Mouse (Mus musculus) macrophage (primary cell): ENCODE measurements around the gene Olfr1371. TPM values are rescaled to one million over a fixed set of nuclear protein-coding genes. Genes with fewer than 3 reads are reported as not detected.
"Not testable (repeated sequence)": the region's sequence is repeated elsewhere in the genome, so short reads cannot be mapped to it uniquely, and the experiment has no call there.

ENCODE experiments used
- H3K27ac ChIP-seq: fragments of 350-480 bp; formaldehyde crosslinking; 2 replicates; pipeline ENCODE4 v1.9.0; 2021
- H3K36me3 ChIP-seq: fragments of 350-480 bp; formaldehyde crosslinking; 2 replicates; pipeline ENCODE4 v1.9.0; 2021; ENCODE audit errors: inconsistent target
- H3K4me3 ChIP-seq: fragments of 350-480 bp; formaldehyde crosslinking; 2 replicates; pipeline ENCODE4 v1.9.0; 2021; ENCODE audit errors: inconsistent target
- H3K79me2 ChIP-seq: fragments of 350-480 bp; formaldehyde crosslinking; 2 replicates; pipeline ENCODE4 v1.9.0; 2021; ENCODE audit errors: inconsistent target
- WGBS: methylation state at CpG from one replicate; pipeline ENCODE4 v1.1.7; 2026; ENCODE audit warnings: inconsistent platforms; ENCODE audit not compliant: missing documents; 5-methylcytosine and 5-hydroxymethylcytosine counted together
- polyA plus RNA-seq: library from polyadenylated mRNA; stranded (reverse); fragments of 250-400 nt; gene quantifications from 3 replicates; pipeline ENCODE4 v1.2.4, GENCODE M21; 2018; ENCODE audit warnings: inconsistent platforms

Gene Olfr1371
- polyA plus RNA-seq, 1 experiment from 2014 or later: not detected

GRCm38 (mm10) chr11:52231606-52232541, 18.1 kb upstream of the Olfr1371 start, which contains the start of gene Skp1a:
Gene Skp1a (plus strand): TSS chr11:52231995.
- peaks cover 49% of the 10 kb centered on the region for H3K79me2 ChIP-seq
- no peaks in the 10 kb centered on the region for H3K36me3 ChIP-seq
- peak within 1 kb of the TSS; percentile 90 for H3K27ac ChIP-seq
- 1% methylated on average over 80 of the region's 87 CpGs for WGBS
- H3K4me3 ChIP-seq: peak within 1 kb of the TSS; percentile 56

DNA sequence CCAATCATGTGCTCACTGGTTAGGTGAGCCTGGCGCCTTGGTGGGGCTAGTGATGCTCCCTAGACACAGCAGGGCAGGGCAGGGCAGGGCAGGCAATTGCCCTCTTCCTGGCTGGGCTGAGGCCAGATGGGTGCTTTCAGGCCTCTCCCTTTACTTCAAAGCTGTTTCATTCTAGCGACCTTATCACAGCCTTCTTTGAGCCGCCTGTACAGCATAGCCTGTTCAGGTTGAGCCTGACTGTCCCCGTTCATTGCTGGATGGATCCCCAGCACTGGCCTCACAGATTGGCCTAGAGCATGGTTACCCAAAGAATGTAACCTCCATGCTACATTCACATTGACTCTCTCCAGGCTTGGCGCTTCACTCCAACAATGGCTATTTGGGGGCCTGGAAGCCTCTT, 16.9 kb upstream of the Olfr1371 start:
- Histone ChIP-seq H3K79me2 (peaks cover 37% of the 10 kb centered on the region), H3K36me3 (no peaks in the 10 kb centered on the region), H3K27ac (no peak overlapping the region), H3K4me3 (no peak overlapping the region)
- 87% methylated on average over 5 of the region's 5 CpGs for WGBS

- no peaks in the 10 kb centered on the region for H3K36me3 ChIP-seq
- no peak overlapping the region for H3K27ac ChIP-seq
- peaks cover 19% of the 10 kb centered on the region for H3K79me2 ChIP-seq
- 96% methylated on average over 7 of the region's 7 CpGs for WGBS
- H3K4me3 ChIP-seq: no peak overlapping the region
These were observed 15.1 kb upstream of the Olfr1371 start for GRCm38 (mm10) chr11:52228722-52229448.

DNA sequence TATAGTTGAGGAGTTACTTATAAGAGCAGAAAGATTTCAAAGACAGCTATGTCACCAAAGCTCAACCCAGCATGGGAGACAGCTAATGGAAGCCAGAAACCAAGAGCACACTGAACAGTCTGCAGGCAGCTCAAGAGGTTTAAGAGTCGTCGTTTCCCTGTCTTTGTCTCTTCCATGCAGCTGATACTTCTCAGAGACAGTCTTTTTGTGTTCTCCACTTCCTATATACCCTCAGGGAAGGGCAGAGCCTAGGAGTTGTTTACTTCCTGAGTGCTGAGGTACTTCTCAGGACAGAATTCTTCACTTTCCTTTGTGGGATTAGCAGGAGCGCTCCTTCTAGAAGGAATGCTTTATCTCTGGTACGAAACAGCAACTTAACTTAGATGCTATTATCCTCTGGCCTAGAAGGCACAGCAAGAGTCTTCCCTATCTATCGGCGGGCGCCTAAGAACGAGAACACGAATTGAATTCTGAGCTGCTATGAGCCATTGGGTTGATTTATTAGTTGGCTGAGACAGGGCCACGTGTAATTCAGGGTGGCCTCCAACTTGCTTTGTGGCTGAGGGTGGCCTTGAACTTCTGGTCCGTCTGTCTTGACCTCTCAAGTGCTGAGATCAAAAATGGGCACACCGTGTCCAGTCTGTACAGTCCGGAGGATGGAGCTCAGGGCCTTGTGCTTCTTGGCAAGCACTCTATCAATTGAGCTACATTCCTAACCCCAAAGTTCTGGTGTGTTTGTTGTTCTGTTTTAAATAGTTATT, 13.9 kb upstream of the Olfr1371 start:
- H3K4me3 ChIP-seq: no peak overlapping the region
- no peak overlapping the region for H3K27ac ChIP-seq
- H3K36me3 ChIP-seq: no peaks in the 10 kb centered on the region
- peaks cover 7% of the 10 kb centered on the region for H3K79me2 ChIP-seq
- WGBS: 90% methylated on average over 13 of the region's 13 CpGs

- no peak overlapping the region for H3K4me3 ChIP-seq
- peaks cover under 1% of the 10 kb centered on the region; the same call in 1 of the 2 replicates for H3K79me2 ChIP-seq
- no peak overlapping the region for H3K27ac ChIP-seq
- no peaks in the 10 kb centered on the region for H3K36me3 ChIP-seq
- 90% methylated on average over 3 of the region's 3 CpGs for WGBS
These were observed 13.3 kb upstream of the Olfr1371 start for GRCm38 (mm10) chr11:52227053-52227452.

- Histone ChIP-seq H3K36me3 (no peaks in the 10 kb centered on the region), H3K79me2 (no peaks in the 10 kb centered on the region), H3K4me3 (no peak overlapping the region), H3K27ac (no peak overlapping the region)
- 67% methylated on average over 3 of the region's 3 CpGs for WGBS
These were observed 12.3 kb upstream of the Olfr1371 start for GRCm38 (mm10) chr11:52225986-52226599.

DNA sequence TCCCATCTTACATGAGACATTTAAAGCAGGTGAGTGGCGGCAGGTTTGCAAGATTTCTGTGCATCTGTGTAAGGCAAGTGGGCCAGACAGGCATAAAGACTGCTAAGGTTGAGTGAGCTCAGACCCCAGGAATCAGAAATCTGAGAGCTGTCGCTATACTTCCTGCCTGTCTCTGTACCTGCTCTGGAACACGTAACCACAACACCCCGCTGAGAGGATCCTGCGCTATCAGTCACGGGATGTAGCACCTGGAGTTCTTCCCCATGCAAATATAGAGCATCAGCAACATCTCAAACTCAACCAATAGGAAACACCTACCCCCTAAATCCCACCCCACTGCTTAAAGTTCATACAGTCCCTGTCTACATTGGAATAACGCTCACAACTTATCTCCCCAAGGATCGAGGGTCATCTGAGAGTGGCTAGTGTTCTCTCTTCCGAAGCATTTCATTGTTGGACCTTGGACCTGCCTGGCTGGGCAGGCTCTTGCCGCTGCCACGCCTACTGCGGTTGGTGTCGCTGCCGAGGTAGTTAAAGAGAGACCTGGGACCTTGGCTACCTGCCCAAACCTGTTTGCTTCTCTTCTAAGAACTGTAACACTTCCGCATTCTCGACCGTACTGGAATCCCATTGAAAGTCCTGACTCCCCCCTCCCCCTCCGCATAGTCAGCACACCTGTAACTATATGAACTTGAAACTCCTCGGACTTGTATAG, 10.3 kb upstream of the Olfr1371 start:
- 6% methylated on average over 19 of the region's 19 CpGs for WGBS
- H3K4me3 ChIP-seq: no peak overlapping the region
- H3K79me2 ChIP-seq: no peaks in the 10 kb centered on the region
- no peaks in the 10 kb centered on the region for H3K36me3 ChIP-seq
- H3K27ac ChIP-seq: no peak overlapping the region

DNA sequence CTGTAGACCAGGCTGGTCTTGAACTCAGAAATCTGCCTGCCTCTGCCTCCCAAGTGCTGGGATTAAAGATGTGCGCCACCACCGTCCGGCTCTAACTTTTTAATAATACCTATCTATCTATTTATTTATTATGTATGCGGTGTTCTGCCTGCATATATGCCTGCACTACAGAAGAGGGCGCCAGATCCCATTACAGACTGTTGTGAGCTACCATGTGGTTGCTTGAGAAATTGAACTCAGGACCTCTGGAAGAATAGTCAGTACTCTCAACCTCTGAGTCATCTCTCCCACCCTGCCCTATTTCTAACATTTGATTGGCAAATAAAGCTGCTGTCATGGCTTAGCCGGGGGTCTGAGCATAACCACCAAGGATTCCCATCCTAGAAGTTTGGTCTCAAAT, 9.1 kb upstream of the Olfr1371 start:
- Histone ChIP-seq H3K27ac (no peak overlapping the region), H3K36me3 (no peaks in the 10 kb centered on the region), H3K4me3 (no peak overlapping the region), H3K79me2 (no peaks in the 10 kb centered on the region)
- 66% methylated on average over 6 of the region's 6 CpGs for WGBS

GRCm38 (mm10) chr11:52221921-52222320, 8.1 kb upstream of the Olfr1371 start:
- not testable (repeated sequence) for H3K27ac ChIP-seq, H3K36me3 ChIP-seq, H3K4me3 ChIP-seq, H3K79me2 ChIP-seq
- WGBS: 90% methylated on average over 6 of the region's 6 CpGs

DNA sequence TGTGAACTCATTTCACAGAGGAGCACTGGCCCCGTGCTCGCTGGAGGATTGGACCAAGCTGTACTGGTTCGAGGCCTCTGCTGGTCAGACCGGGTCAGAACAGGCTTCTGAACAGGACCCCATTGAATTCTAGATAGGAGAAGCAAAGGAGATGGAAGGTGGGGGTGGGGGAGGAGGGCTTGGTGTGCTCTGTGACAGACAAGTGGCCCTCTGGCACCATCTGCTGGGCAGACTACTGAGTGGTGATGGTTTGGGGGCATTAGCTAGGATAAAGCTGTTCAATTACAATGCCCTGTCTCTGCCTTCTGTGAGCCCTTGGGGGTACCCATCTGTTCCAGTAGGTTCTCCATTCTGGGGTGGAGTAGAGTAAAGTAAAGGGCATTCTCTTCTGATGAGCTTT, 6.5 kb upstream of the Olfr1371 start:
- H3K4me3 ChIP-seq: no peak overlapping the region
- 13% methylated on average over 4 of the region's 4 CpGs for WGBS
- H3K36me3 ChIP-seq: no peaks in the 10 kb centered on the region
- no peak overlapping the region for H3K27ac ChIP-seq
- no peaks in the 10 kb centered on the region for H3K79me2 ChIP-seq

GRCm38 (mm10) chr11:52196496-52197023, 17.2 kb downstream of the Olfr1371 start:
- WGBS: 65% methylated on average over 8 of the region's 8 CpGs

GRCm38 (mm10) chr11:52180651-52181050, 33.1 kb downstream of the Olfr1371 start:
- not testable (repeated sequence) for H3K36me3 ChIP-seq, H3K4me3 ChIP-seq, H3K27ac ChIP-seq, H3K79me2 ChIP-seq
- WGBS: 22% methylated on average over 1 of the region's 4 CpGs

More at GRCm38 (mm10) chr11:52196496-52197023, 17.2 kb downstream of the Olfr1371 start:
- H3K4me3 ChIP-seq, H3K27ac ChIP-seq, H3K79me2 ChIP-seq, H3K36me3 ChIP-seq: not testable (repeated sequence)

GRCm38 (mm10) chr11:52179897-52180296, 33.9 kb downstream of the Olfr1371 start:
- H3K36me3 ChIP-seq, H3K4me3 ChIP-seq, H3K79me2 ChIP-seq, H3K27ac ChIP-seq: not testable (repeated sequence)
- no CpG with 5 or more reads among the region's 3 CpGs for WGBS
